Mouse (Mus musculus): ENCODE results near the gene Cenpa. TPM values are rescaled to one million over a fixed set of nuclear protein-coding genes. Genes with fewer than 3 reads are reported as not detected.

The Cenpa gene
- total and polyA plus RNA-seq, 2 experiments from 2014 or later = 15.1 to 42.4 TPM

DNA sequence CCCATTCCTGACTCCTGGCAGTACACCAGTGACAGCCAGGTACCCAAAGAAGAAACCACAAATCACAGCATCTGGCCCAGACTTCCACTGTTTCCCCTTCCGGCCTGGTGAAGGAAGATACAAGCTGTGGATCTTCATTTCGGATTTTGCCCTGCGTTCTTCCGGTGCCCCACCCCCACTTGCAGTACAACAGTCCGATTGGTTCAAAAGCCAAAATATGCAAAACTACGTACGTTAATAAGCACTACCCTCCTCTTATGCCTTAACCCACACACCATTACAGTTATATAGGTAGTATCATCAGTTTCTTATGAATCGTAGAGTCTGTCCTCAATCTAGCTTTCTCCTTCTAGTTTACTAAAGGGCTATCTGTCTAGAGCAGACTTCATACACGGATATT lies 1.2 kb upstream of the Cenpa start:
- Histone ChIP-seq H3K27ac (ENCODE audit: low read depth, low read length) (no peak overlapping the region), H3K4me3 (ENCODE audit: low read depth, low read length) (no peak overlapping the region), H3K27me3 (ENCODE audit: insufficient read depth, low read length) (no peaks in the 10 kb centered on the region), H3K36me3 (ENCODE audit: insufficient read depth) (no peaks in the 10 kb centered on the region), H3K4me1 (ENCODE audit: insufficient read depth) (0 out of 2 replicates have a peak, but pooled peaks cover 5% of the 10 kb centered on the region), H3K9me3 (ENCODE audit: low read length) (no peaks in the 10 kb centered on the region), H3K4me2 (ENCODE audit: low read depth) (no peak overlapping the region), H3K9ac (no peak overlapping the region)
- ATAC-seq (no peak), DNase-seq (no peak)
- no peak for TF ChIP-seq CTCF (IDR thresholded peaks at IDR 0.05; ENCODE audit: low read depth)
- WGBS = 93% methylated on average over 9 of the region's 9 CpGs

DNA sequence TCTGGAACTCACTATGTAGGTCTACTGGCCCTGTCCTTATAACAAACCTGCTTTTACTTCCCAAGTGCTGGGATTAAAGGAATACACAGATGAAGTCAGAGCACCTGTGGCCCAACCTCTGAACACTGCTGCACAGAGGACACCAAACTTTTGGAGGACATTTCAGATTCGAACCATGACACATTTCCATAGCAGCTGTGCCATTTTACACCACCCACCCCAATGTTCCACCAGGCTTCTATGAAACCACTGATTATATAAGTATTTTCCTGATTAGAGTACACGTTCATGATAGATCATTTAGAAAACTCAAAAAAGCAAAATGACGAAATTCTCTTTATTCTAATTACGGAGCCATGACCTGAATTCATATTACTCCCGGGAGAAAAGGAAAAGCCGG lies 609 bp upstream of the Cenpa start:
- Histone ChIP-seq H3K27me3 (ENCODE audit: insufficient read depth, low read length) (no peaks in the 10 kb centered on the region), H3K4me3 (ENCODE audit: low read depth, low read length) (peak overlapping the region; percentile 64), H3K9me3 (ENCODE audit: low read length) (no peaks in the 10 kb centered on the region), H3K9ac (peak overlapping the region; percentile 59), H3K4me1 (ENCODE audit: insufficient read depth) (0 out of 2 replicates have a peak, but pooled peaks cover 5% of the 10 kb centered on the region), H3K36me3 (ENCODE audit: insufficient read depth) (no peaks in the 10 kb centered on the region), H3K27ac (ENCODE audit: low read depth, low read length) (peak overlapping the region; percentile 54; the same call in 1 of the 2 replicates), H3K4me2 (ENCODE audit: low read depth) (peak overlapping the region; percentile 91)
- DNase-seq (no peak), ATAC-seq (0 out of 2 replicates have a peak, but pooled peaks have one; percentile 2)
- 59% methylated on average over 6 of the region's 6 CpGs for WGBS
- no peak for TF ChIP-seq CTCF (IDR thresholded peaks at IDR 0.05; ENCODE audit: low read depth)

DNA sequence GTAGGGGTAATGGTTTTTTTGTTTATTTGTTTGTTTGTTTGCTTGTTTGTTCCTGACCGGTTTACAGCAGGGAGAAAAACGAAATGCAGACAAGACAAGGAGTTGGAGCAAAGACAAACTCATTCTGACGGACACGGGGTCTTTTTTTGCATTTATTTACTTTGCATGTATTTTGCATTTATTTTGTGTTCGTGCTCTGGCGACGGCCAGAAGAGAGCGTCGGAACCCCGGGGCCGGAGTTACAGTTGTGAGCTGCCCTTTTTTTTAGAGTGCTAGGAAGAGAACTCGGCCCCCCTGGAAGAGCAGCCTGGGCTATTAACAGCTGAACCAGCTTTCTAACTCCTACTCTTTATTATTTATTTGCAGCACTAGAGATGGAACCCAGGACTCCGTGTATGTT lies 638 bp downstream of the Cenpa start:
- no peak for ATAC-seq
- DNase-seq = no peak
- no peak for TF ChIP-seq CTCF (IDR thresholded peaks at IDR 0.05; ENCODE audit: low read depth)
- WGBS = under 1% methylated on average over 13 of the region's 13 CpGs
- Histone ChIP-seq H3K27ac (ENCODE audit: low read depth, low read length) (no peak overlapping the region), H3K9me3 (ENCODE audit: low read length) (no peaks in the 10 kb centered on the region), H3K9ac (peak overlapping the region; percentile 54), H3K36me3 (ENCODE audit: insufficient read depth) (no peaks in the 10 kb centered on the region), H3K4me3 (ENCODE audit: low read depth, low read length) (peak overlapping the region; percentile 64), H3K4me1 (ENCODE audit: insufficient read depth) (0 out of 2 replicates have a peak, but pooled peaks cover 5% of the 10 kb centered on the region), H3K4me2 (ENCODE audit: low read depth) (peak overlapping the region; percentile 91), H3K27me3 (ENCODE audit: insufficient read depth, low read length) (no peaks in the 10 kb centered on the region)

DNA sequence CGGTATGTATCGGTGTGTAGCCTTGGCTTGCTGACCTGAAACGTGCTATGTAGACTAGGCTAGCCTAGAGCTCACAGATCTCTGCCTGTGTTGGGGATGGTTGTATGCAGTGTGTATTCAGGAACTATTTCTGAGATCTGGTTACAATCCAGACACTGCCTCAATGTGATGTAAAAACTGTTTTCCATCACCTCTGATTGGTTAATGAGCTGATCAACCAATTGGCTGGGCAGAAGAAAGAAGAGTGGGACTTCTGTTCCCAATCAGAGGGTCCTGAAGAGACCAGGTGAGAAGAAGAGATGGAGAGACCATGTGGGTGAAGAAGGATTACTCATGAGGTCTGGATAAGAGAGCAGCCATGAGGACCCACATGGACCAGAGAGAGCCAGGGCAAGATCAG lies 1.1 kb downstream of the Cenpa start:
- DNase-seq = no peak
- 0 out of 2 replicates have a peak, but pooled peaks cover 5% of the 10 kb centered on the region for H3K4me1 ChIP-seq (ENCODE audit: insufficient read depth)
- TF ChIP-seq CTCF (IDR thresholded peaks at IDR 0.05; ENCODE audit: low read depth) = no peak

DNA sequence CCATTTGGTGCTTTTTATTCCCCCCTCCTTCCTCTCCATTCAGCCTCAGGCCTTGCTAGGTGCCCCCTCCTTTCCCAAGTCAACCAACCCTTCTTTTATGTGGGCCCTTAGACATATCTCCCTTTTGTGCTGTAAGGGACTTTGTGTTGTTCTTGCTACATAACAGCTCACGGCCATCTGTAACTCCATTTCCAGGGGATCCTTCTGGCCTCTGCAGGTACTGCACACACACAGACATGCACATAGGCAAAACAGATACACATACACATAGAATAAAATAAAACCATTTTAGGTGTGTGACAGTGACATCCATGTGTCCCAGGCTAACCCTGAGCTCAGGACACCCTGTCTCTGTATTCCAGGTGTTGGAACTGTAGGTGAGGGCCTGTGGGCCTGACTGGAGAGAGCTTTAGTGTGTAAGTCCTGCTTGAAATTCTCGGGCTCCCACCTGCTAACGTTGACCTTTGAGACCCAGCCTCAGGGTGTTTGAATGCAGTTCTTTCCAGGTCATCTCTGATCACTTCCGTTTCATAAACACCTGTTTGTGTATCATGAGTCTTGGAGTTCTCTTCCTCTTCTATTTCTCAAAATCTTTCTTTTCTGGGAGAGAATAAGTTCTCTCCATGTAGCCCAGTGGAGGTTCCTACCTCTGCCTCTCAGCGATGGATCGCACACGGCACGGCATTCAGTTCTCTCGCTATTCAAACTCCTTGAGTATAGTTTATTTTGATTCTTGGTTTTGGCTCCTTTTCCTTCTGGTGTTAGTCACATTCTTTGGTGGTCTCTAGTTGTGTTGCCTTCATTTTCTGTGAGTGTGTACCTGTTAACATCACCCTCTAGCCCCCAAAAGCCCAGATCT lies 2.3 kb downstream of the Cenpa start:
- no peak overlapping the region for H3K4me3 ChIP-seq (ENCODE audit: low read depth, low read length)
- no peak overlapping the region for H3K4me2 ChIP-seq (ENCODE audit: low read depth)
- no peaks in the 10 kb centered on the region for H3K36me3 ChIP-seq (ENCODE audit: insufficient read depth)
- 0 out of 2 replicates have a peak, but pooled peaks cover 5% of the 10 kb centered on the region for H3K4me1 ChIP-seq (ENCODE audit: insufficient read depth)
- H3K9ac ChIP-seq = no peak overlapping the region
- DNase-seq (no peak), ATAC-seq (no peak)
- WGBS = 89% methylated on average over 9 of the region's 9 CpGs
- peak; percentile 25; the same call in 1 of the 2 replicates for TF ChIP-seq CTCF (IDR thresholded peaks at IDR 0.05; ENCODE audit: low read depth)
- no peak overlapping the region for H3K27ac ChIP-seq (ENCODE audit: low read depth, low read length)
- no peaks in the 10 kb centered on the region for H3K27me3 ChIP-seq (ENCODE audit: insufficient read depth, low read length)
- no peaks in the 10 kb centered on the region for H3K9me3 ChIP-seq (ENCODE audit: low read length)

More for the DNA sequence above, 1.1 kb downstream of the Cenpa start:
- peak overlapping the region; percentile 64 for H3K4me3 ChIP-seq (ENCODE audit: low read depth, low read length)
- H3K36me3 ChIP-seq (ENCODE audit: insufficient read depth) = no peaks in the 10 kb centered on the region
- H3K27ac ChIP-seq (ENCODE audit: low read depth, low read length) = no peak overlapping the region
- ATAC-seq = no peak
- peak overlapping the region; percentile 91 for H3K4me2 ChIP-seq (ENCODE audit: low read depth)
- 6% methylated on average over 3 of the region's 3 CpGs for WGBS
- H3K9ac ChIP-seq = 0 out of 2 replicates have a peak overlapping the region, but pooled peaks have one; percentile 54
- no peaks in the 10 kb centered on the region for H3K9me3 ChIP-seq (ENCODE audit: low read length)
- no peaks in the 10 kb centered on the region for H3K27me3 ChIP-seq (ENCODE audit: insufficient read depth, low read length)

DNA sequence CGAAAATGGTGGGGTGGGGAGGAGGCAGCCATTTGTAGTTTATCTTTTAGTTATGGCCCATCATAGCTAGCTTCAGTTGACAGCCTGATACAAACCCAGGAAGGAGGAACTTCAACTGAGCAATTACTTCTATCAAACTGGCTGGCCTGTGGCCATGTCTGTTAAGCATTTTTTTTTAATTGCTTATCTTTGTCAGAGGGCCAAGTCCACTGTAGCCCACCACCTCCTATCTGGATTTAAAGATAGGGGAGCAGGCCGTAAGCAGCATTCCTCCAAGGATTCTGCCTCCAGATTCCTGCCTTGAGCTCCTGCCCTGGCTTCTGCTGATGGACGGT lies 2.9 kb downstream of the Cenpa start:
- TF ChIP-seq CTCF (IDR thresholded peaks at IDR 0.05; ENCODE audit: low read depth) = no peak

DNA sequence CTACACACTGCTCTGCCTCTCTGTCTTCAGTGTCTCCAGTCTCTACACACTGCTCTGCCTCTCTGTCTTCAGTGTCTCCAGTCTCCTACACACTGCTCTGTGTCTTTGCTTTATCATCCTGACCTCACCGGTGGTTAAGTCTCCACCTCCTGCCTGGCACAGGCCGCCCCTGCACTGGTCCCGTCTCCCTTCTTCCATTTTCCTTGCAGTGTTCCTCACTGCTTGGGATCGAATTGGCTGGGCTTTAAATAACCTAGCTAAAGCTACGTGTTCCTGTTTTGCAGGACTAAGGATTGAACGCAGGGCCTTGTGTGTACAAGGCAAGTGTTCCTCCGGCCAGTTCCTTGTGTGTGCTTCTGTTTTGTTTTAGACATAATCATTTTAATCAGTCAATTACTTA lies 3.5 kb downstream of the Cenpa start:
- Histone ChIP-seq H3K27me3 (ENCODE audit: insufficient read depth, low read length) (no peaks in the 10 kb centered on the region), H3K9ac (no peak overlapping the region), H3K36me3 (ENCODE audit: insufficient read depth) (no peaks in the 10 kb centered on the region), H3K9me3 (ENCODE audit: low read length) (no peaks in the 10 kb centered on the region), H3K4me1 (ENCODE audit: insufficient read depth) (0 out of 2 replicates have a peak, but pooled peaks cover 5% of the 10 kb centered on the region), H3K4me2 (ENCODE audit: low read depth) (no peak overlapping the region), H3K27ac (ENCODE audit: low read depth, low read length) (no peak overlapping the region), H3K4me3 (ENCODE audit: low read depth, low read length) (no peak overlapping the region)
- no peak for ATAC-seq
- no peak for DNase-seq
- TF ChIP-seq CTCF (IDR thresholded peaks at IDR 0.05; ENCODE audit: low read depth) = no peak
- 91% methylated on average over 7 of the region's 7 CpGs for WGBS

More for the DNA sequence above, 2.9 kb downstream of the Cenpa start:
- H3K4me1 ChIP-seq (ENCODE audit: insufficient read depth) = 0 out of 2 replicates have a peak, but pooled peaks cover 5% of the 10 kb centered on the region
- no peak overlapping the region for H3K27ac ChIP-seq (ENCODE audit: low read depth, low read length)
- no peaks in the 10 kb centered on the region for H3K27me3 ChIP-seq (ENCODE audit: insufficient read depth, low read length)
- H3K9ac ChIP-seq = no peak overlapping the region
- DNase-seq (no peak), ATAC-seq (no peak)
- H3K9me3 ChIP-seq (ENCODE audit: low read length) = no peaks in the 10 kb centered on the region
- no peak overlapping the region for H3K4me2 ChIP-seq (ENCODE audit: low read depth)
- WGBS = 89% methylated on average over 3 of the region's 3 CpGs
- no peak overlapping the region for H3K4me3 ChIP-seq (ENCODE audit: low read depth, low read length)
- H3K36me3 ChIP-seq (ENCODE audit: insufficient read depth) = no peaks in the 10 kb centered on the region
